ENCODE assay signal across 9 mouse cellular contexts in genomic region chr17:88530667-88531066, GRCm38 (mm10). TPM values are rescaled to one million over a fixed set of nuclear protein-coding genes. Genes with fewer than 3 reads are reported as not detected.
DNase-seq lines count a peak whose midpoint lies in the region; ATAC-seq and TF ChIP-seq lines count a peak whose summit lies in the region.
"Had no signal": no experiment of that assay in that cellular context is flagged by ENCODE, and none has a peak within 500 bp of the region (broad histone marks: within the 10 kb centered on the region; RNA-seq: fewer than 3 reads in every experiment).

No protein-coding gene starts in this region.

- H3K9me3 ChIP-seq in kidney, embryonic 16.5 days (ENCODE audit: low read length) = no peaks in the 10 kb centered on the region
- H3K9me3 ChIP-seq in hindbrain, embryonic 15.5 days = no peaks in the 10 kb centered on the region
- no peaks in the 10 kb centered on the region for H3K9me3 ChIP-seq in midbrain, embryonic 16.5 days (replicated peaks; ENCODE audit: control insufficient read depth, low read length, poor library complexity, severe bottlenecking)

- DNase-seq in kidney, postnatal 36 days = no peak
- DNase-seq in T-cell, adult 2 months (ENCODE audit: low spot score) = no peak
- DNase-seq in frontal cortex, postnatal 14 days (ENCODE audit: low spot score in 2 of 2) = no peak
- DNase-seq in urinary bladder, postnatal 14 days (ENCODE audit: low spot score) = no peak
- DNase-seq: adrenal gland, postnatal 10 days had no signal

- TF ChIP-seq CTCF in bone marrow macrophage, adult 2 months (IDR thresholded peaks at IDR 0.05; ENCODE audit: low read depth, low read length) = no peak

- no peaks in the 10 kb centered on the region for H3K27me3 ChIP-seq in kidney, embryonic 16.5 days (ENCODE audit: insufficient read depth, low read length)
- no peaks in the 10 kb centered on the region for H3K27me3 ChIP-seq in hindbrain, embryonic 15.5 days
- no peaks in the 10 kb centered on the region for H3K27me3 ChIP-seq in midbrain, embryonic 16.5 days (ENCODE audit: control insufficient read depth, insufficient read depth, low read depth, low read length)

- H3K27ac ChIP-seq in kidney, embryonic 16.5 days (ENCODE audit: low read length) = peak overlapping the region; percentile 56; the same call in 1 of the 2 replicates
- peak overlapping the region; percentile 47 for H3K27ac ChIP-seq in bone marrow macrophage, adult 2 months (ENCODE audit: insufficient read depth, low read depth, low read length)
- H3K27ac ChIP-seq in hindbrain, embryonic 15.5 days (replicated peaks) = peak overlapping the region; percentile 99
- peak overlapping the region; percentile 97 for H3K27ac ChIP-seq in midbrain, embryonic 16.5 days (ENCODE audit: low read length)

- peak overlapping the region; percentile 80 for H3K4me2 ChIP-seq in kidney, embryonic 16.5 days (replicated peaks; ENCODE audit: low read depth, low read length)
- peak overlapping the region; percentile 72 for H3K4me2 ChIP-seq in hindbrain, embryonic 15.5 days
- H3K4me2 ChIP-seq in midbrain, embryonic 16.5 days (ENCODE audit: low read length) = peak overlapping the region; percentile 80

- peak overlapping the region; percentile 75 for H3K4me3 ChIP-seq in kidney, embryonic 16.5 days (ENCODE audit: low read length)
- H3K4me3 ChIP-seq in bone marrow macrophage, adult 2 months (ENCODE audit: insufficient read depth, low read length) = peak overlapping the region; percentile 96
- peak overlapping the region; percentile 55 for H3K4me3 ChIP-seq in hindbrain, embryonic 15.5 days
- peak overlapping the region; percentile 77 for H3K4me3 ChIP-seq in midbrain, embryonic 16.5 days (ENCODE audit: low read depth, low read length)

- no peak for ATAC-seq in kidney, embryonic 16.5 days (ENCODE audit: low FRiP score, low TSS enrichment)
- ATAC-seq in hindbrain, embryonic 15.5 days (ENCODE audit: low FRiP score, low read depth) = no peak
- ATAC-seq in midbrain, embryonic 16.5 days = no peak

- TF ChIP-seq POLR2A in bone marrow macrophage, adult 2 months (IDR thresholded peaks at IDR 0.05; ENCODE audit: borderline replicate concordance, low read depth, low read length) = no peak

- peak overlapping the region; percentile 77 for H3K9ac ChIP-seq in kidney, embryonic 16.5 days (replicated peaks; ENCODE audit: low read length)
- H3K9ac ChIP-seq in hindbrain, embryonic 15.5 days = peak overlapping the region; percentile 74
- H3K9ac ChIP-seq in midbrain, embryonic 16.5 days (ENCODE audit: low read depth, low read length) = peak overlapping the region; percentile 83

- 10% methylated on average over 11 of the region's 11 CpGs for WGBS in kidney, embryonic 16.5 days
- WGBS in hindbrain, embryonic 15.5 days = 4% methylated on average over 11 of the region's 11 CpGs
- WGBS in midbrain, embryonic 16.5 days = 3% methylated on average over 11 of the region's 11 CpGs

- H3K36me3 ChIP-seq in kidney, embryonic 16.5 days (ENCODE audit: insufficient read depth, low read length) = peaks cover 4% of the 10 kb centered on the region; the same call in 1 of the 2 replicates
- H3K36me3 ChIP-seq in hindbrain, embryonic 15.5 days = no peaks in the 10 kb centered on the region
- H3K36me3 ChIP-seq in midbrain, embryonic 16.5 days (ENCODE audit: control insufficient read depth, insufficient read depth, low read length) = 0 out of 2 replicates have a peak, but pooled peaks cover 2% of the 10 kb centered on the region

- peaks cover 19% of the 10 kb centered on the region for H3K4me1 ChIP-seq in kidney, embryonic 16.5 days (ENCODE audit: insufficient read depth, low read length)
- peaks cover 16% of the 10 kb centered on the region for H3K4me1 ChIP-seq in bone marrow macrophage, adult 2 months (ENCODE audit: control insufficient read depth, insufficient read depth, low read length)
- H3K4me1 ChIP-seq in hindbrain, embryonic 15.5 days (replicated peaks) = peaks cover 10% of the 10 kb centered on the region
- H3K4me1 ChIP-seq in midbrain, embryonic 16.5 days (ENCODE audit: control insufficient read depth, insufficient read depth, low read length) = peaks cover 9% of the 10 kb centered on the region

RNA-seq across cellular contexts. Expression of gene Ppp1r21, which starts 0.7 kb away (rescaled TPM):
- polyA plus RNA-seq in kidney, embryonic 16.5 days (2015; fragmentation: Nextera tagmentation; extraction: Ambion mirVana) = 29.6 and 33.1 TPM in 2 replicates
- polyA plus RNA-seq in bone marrow macrophage, adult 2 months (2012; ENCODE audit: insufficient read depth, insufficient read length, missing spikeins) = 103 and 109 TPM in 2 replicates
- polyA plus RNA-seq in hindbrain, embryonic 15.5 days (2015; fragmentation: Nextera tagmentation; extraction: Ambion mirVana) = 38.8 and 41.1 TPM in 2 replicates
- 37.9 and 39.5 TPM in 2 replicates for polyA plus RNA-seq in midbrain, embryonic 16.5 days (2015; fragmentation: Nextera tagmentation; extraction: Ambion mirVana)

Comparison
In these comparisons a context has a peak if more than half of its experiments do, and no peak if none do; other contexts are left out.
1. H3K27ac ChIP-seq: peak in every context shown above with its lines; median percentile 99 in hindbrain, embryonic 15.5 days; 97 in midbrain, embryonic 16.5 days; 56 in kidney, embryonic 16.5 days; 47 in bone marrow macrophage, adult 2 months.